Mouse (Mus musculus): ENCODE measurements around the gene Vrtn. TPM values are rescaled to one million over a fixed set of nuclear protein-coding genes. Genes with fewer than 3 reads are reported as not detected.

Vrtn gene
- total and polyA plus RNA-seq, 3 experiments: not detected

DNA sequence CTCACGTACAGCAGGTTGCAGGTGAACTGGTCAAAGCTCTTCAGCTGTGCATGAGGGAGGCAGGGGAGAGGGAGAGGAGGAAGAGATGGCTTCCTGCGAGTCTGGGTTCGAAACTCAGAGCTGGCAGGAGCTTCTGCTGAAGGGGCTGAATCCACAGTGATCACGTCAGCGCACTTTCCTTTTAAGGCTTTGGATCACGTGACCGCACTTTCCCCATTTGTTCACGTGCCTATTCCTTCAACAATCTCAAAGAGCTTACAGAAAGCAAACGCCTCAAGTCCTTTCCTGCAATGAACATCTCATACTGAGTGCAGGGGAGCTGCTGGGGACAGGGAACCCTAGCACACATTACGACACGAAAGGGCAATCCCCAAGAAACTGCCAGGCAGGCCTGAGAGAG, 26.8 kb upstream of the Vrtn start:
- no peak for DNase-seq
- Histone ChIP-seq H3K27ac (no peak overlapping the region), H3K4me3 (no peak overlapping the region), H3K9ac (ENCODE audit: low read depth, low read length) (no peak overlapping the region), H3K27me3 (ENCODE audit: control insufficient read depth, insufficient read depth, low read length) (no peaks in the 10 kb centered on the region), H3K79me2 (replicated peaks; ENCODE audit: control insufficient read depth, insufficient read depth, low read length) (no peaks in the 10 kb centered on the region), H3K4me1 (ENCODE audit: control insufficient read depth, insufficient read depth, low read length) (no peaks in the 10 kb centered on the region), H3K36me3 (ENCODE audit: control insufficient read depth, insufficient read depth, low read length) (no peaks in the 10 kb centered on the region)
- TF ChIP-seq POLR2A (IDR thresholded peaks at IDR 0.05; ENCODE audit: insufficient read depth, low read depth, low read length) (no peak), CTCF (IDR thresholded peaks at IDR 0.05) (no peak), EP300 (IDR thresholded peaks at IDR 0.05; ENCODE audit: insufficient read depth, low read depth, low read length) (no peak)
- intact Hi-C loops (cut with DNase I): no loop called here
- WGBS: 89% methylated on average over 11 of the region's 11 CpGs

DNA sequence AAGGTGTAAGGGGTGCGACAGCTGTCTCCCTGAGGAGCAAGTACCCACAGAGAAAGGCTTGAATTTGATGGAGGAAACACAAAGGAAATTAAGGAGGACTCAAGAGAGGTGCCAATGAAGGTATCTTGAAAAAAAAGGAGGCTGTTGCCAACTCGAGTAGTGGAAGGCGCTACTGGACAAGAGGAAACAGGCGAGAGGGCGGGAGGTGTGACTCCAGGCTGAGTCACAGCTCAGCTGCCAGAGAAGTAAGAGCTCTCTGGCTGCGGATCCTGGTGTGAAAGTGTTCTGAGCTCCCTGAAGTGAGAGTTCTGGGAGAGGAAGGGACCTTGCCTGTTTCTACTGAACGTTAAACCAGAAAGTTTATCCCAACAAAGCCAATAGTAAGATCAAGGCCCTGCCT, 26.3 kb upstream of the Vrtn start:
- 49% methylated on average over 7 of the region's 7 CpGs for WGBS
- H3K27ac ChIP-seq: no peak overlapping the region

GRCm38 (mm10) chr12:84616977-84617630, 23.7 kb upstream of the Vrtn start, which contains the start of gene Abcd4:
Abcd4 (minus strand) TSS chr12:84617413.
- intact Hi-C loops (cut with DNase I): no loop called here
- H3K27me3 ChIP-seq (ENCODE audit: control insufficient read depth, insufficient read depth, low read length): no peaks in the 10 kb centered on the region
- WGBS: under 1% methylated on average over 34 of the region's 34 CpGs
- H3K27ac ChIP-seq: peak within 1 kb of the TSS; percentile 71
- no peaks in the 10 kb centered on the region for H3K4me1 ChIP-seq (ENCODE audit: control insufficient read depth, insufficient read depth, low read length)
- peak; percentile 94 to 97 for DNase-seq
- H3K36me3 ChIP-seq (ENCODE audit: control insufficient read depth, insufficient read depth, low read length): no peaks in the 10 kb centered on the region
- TF ChIP-seq CTCF (IDR thresholded peaks at IDR 0.05) (peak; percentile 88), POLR2A (IDR thresholded peaks at IDR 0.05; ENCODE audit: insufficient read depth, low read depth, low read length) (peak; percentile 88), EP300 (IDR thresholded peaks at IDR 0.05; ENCODE audit: insufficient read depth, low read depth, low read length) (peak; percentile 63; the same call in 1 of the 2 replicates)
- H3K4me3 ChIP-seq: peak within 1 kb of the TSS; percentile 75
- no peaks in the 10 kb centered on the region for H3K79me2 ChIP-seq (replicated peaks; ENCODE audit: control insufficient read depth, insufficient read depth, low read length)
- H3K9ac ChIP-seq (ENCODE audit: low read depth, low read length): peak within 1 kb of the TSS; percentile 83

More for the DNA sequence above, 26.3 kb upstream of the Vrtn start:
- H3K27me3 ChIP-seq (ENCODE audit: control insufficient read depth, insufficient read depth, low read length): no peaks in the 10 kb centered on the region
- no peaks in the 10 kb centered on the region for H3K79me2 ChIP-seq (replicated peaks; ENCODE audit: control insufficient read depth, insufficient read depth, low read length)
- DNase-seq: no peak
- intact Hi-C loops (cut with DNase I): no loop called here
- no peak overlapping the region for H3K9ac ChIP-seq (ENCODE audit: low read depth, low read length)
- no peak for TF ChIP-seq POLR2A (IDR thresholded peaks at IDR 0.05; ENCODE audit: insufficient read depth, low read depth, low read length)
- TF ChIP-seq EP300 (IDR thresholded peaks at IDR 0.05; ENCODE audit: insufficient read depth, low read depth, low read length): no peak
- TF ChIP-seq CTCF (IDR thresholded peaks at IDR 0.05): no peak
- H3K36me3 ChIP-seq (ENCODE audit: control insufficient read depth, insufficient read depth, low read length): no peaks in the 10 kb centered on the region
- no peaks in the 10 kb centered on the region for H3K4me1 ChIP-seq (ENCODE audit: control insufficient read depth, insufficient read depth, low read length)
- H3K4me3 ChIP-seq: no peak overlapping the region

GRCm38 (mm10) chr12:84617663-84618062, 23.2 kb upstream of the Vrtn start:
- H3K27me3 ChIP-seq (ENCODE audit: control insufficient read depth, insufficient read depth, low read length): no peaks in the 10 kb centered on the region
- TF ChIP-seq EP300 (IDR thresholded peaks at IDR 0.05; ENCODE audit: insufficient read depth, low read depth, low read length) (no peak), CTCF (IDR thresholded peaks at IDR 0.05) (no peak), POLR2A (IDR thresholded peaks at IDR 0.05; ENCODE audit: insufficient read depth, low read depth, low read length) (no peak)
- no peaks in the 10 kb centered on the region for H3K79me2 ChIP-seq (replicated peaks; ENCODE audit: control insufficient read depth, insufficient read depth, low read length)
- no peaks in the 10 kb centered on the region for H3K4me1 ChIP-seq (ENCODE audit: control insufficient read depth, insufficient read depth, low read length)
- peak overlapping the region; percentile 49 for H3K27ac ChIP-seq
- H3K4me3 ChIP-seq: peak overlapping the region; percentile 75
- H3K9ac ChIP-seq (ENCODE audit: low read depth, low read length): peak overlapping the region; percentile 45; the same call in 1 of the 2 replicates
- 6% methylated on average over 10 of the region's 10 CpGs for WGBS
- intact Hi-C loops (cut with DNase I): no loop called here
- DNase-seq: peak in 1 of 2 experiments; percentile 26
- H3K36me3 ChIP-seq (ENCODE audit: control insufficient read depth, insufficient read depth, low read length): no peaks in the 10 kb centered on the region

DNA sequence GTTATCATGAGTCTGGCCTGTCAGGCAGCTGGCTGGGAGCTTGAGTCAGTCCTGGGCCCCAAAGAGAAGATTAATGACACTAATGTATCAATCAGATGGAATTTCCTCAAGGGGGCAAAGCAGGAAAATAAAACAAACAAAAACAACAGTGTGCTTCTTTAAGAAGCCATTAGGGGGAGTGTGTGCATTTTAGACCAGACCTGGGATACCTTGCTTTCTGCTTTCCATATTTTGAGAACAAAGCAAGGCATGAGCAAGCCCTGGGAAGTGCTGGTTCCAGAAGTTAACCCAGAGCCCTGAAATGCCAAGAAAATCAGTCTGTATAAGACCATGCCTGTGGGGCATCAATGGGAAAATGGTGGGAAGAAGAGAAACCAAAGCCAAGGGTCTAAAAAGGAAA, 19.8 kb upstream of the Vrtn start:
- Histone ChIP-seq H3K27me3 (ENCODE audit: control insufficient read depth, insufficient read depth, low read length) (peaks cover 2% of the 10 kb centered on the region; the same call in 1 of the 2 replicates), H3K36me3 (ENCODE audit: control insufficient read depth, insufficient read depth, low read length) (no peaks in the 10 kb centered on the region), H3K4me1 (ENCODE audit: control insufficient read depth, insufficient read depth, low read length) (no peaks in the 10 kb centered on the region), H3K9ac (ENCODE audit: low read depth, low read length) (no peak overlapping the region), H3K4me3 (no peak overlapping the region), H3K79me2 (replicated peaks; ENCODE audit: control insufficient read depth, insufficient read depth, low read length) (no peaks in the 10 kb centered on the region), H3K27ac (no peak overlapping the region)
- TF ChIP-seq POLR2A (IDR thresholded peaks at IDR 0.05; ENCODE audit: insufficient read depth, low read depth, low read length): no peak
- peak; percentile 74 for TF ChIP-seq CTCF (IDR thresholded peaks at IDR 0.05)
- DNase-seq: no peak
- intact Hi-C loops (cut with DNase I): no loop called here

DNA sequence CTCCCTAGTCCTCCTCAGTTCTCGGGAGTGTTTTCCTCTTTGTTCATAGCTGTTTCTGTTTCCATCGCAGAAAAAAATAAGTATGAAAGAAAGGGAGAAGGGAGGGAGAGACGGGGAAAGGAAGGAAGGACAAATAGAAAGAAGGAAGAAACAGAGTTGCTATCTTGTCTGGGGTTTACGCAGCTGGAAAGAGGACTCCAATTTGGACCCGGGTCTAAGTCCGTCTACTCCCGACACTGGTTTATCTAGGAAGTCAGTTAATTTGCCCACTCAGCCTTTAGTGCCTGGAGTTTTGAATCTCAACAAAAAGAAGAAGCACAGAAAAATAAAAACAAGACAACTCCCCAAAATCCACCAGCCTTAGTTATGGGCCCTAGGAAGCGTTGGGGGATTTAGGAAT, 16.2 kb upstream of the Vrtn start:
- TF ChIP-seq CTCF (IDR thresholded peaks at IDR 0.05) (no peak), EP300 (IDR thresholded peaks at IDR 0.05; ENCODE audit: insufficient read depth, low read depth, low read length) (no peak), POLR2A (IDR thresholded peaks at IDR 0.05; ENCODE audit: insufficient read depth, low read depth, low read length) (no peak)
- Histone ChIP-seq H3K4me3 (no peak overlapping the region), H3K9ac (ENCODE audit: low read depth, low read length) (no peak overlapping the region), H3K36me3 (ENCODE audit: control insufficient read depth, insufficient read depth, low read length) (no peaks in the 10 kb centered on the region), H3K79me2 (replicated peaks; ENCODE audit: control insufficient read depth, insufficient read depth, low read length) (no peaks in the 10 kb centered on the region), H3K27me3 (ENCODE audit: control insufficient read depth, insufficient read depth, low read length) (peaks cover 2% of the 10 kb centered on the region; the same call in 1 of the 2 replicates), H3K27ac (no peak overlapping the region), H3K4me1 (ENCODE audit: control insufficient read depth, insufficient read depth, low read length) (no peaks in the 10 kb centered on the region)
- WGBS: 21% methylated on average over 8 of the region's 8 CpGs
- intact Hi-C loops (cut with DNase I): no loop called here
- DNase-seq: no peak

All from heart, adult 2 months (tissue).